Mouse (Mus musculus): Measurements from ENCODE around the gene 1110004F10Rik.

GRCm38 (mm10) chr7:116039196-116039537 lies at the start of gene 1110004F10Rik:
- TF ChIP-seq POLR2A (IDR thresholded peaks at IDR 0.05; ENCODE audit: low read depth, low read length) (no peak), CTCF (IDR thresholded peaks at IDR 0.05; ENCODE audit: extremely low read depth, insufficient read length, insufficient replicate concordance, low read depth, low read length) (no peak)
